In genomic region chr9:99729943-99730646, GRCm38 (mm10) we compare ENCODE assay signal across 8 mouse cellular contexts. TPM values are rescaled to one million over a fixed set of nuclear protein-coding genes. Genes with fewer than 3 reads are reported as not detected.
DNase-seq lines count a peak whose midpoint lies in the region; ATAC-seq and TF ChIP-seq lines count a peak whose summit lies in the region.

No protein-coding gene starts in this region.

- no peak overlapping the region for H3K4me2 ChIP-seq in liver, postnatal 0 days (ENCODE audit: low read depth, low read length)

- no peaks in the 10 kb centered on the region for H3K27me3 ChIP-seq in liver, postnatal 0 days (ENCODE audit: insufficient read depth, low read length)

- TF ChIP-seq CTCF in liver, postnatal 0 days (IDR thresholded peaks at IDR 0.05; ENCODE audit: low read depth), result peak; percentile 63

- 36% methylated on average over 15 of the region's 15 CpGs for WGBS in liver, postnatal 0 days (ENCODE audit: insufficient replicate concordance)

- no peaks in the 10 kb centered on the region for H3K36me3 ChIP-seq in liver, postnatal 0 days (replicated peaks; ENCODE audit: insufficient read depth, low read length)

- no peak for ATAC-seq in liver, postnatal 0 days

- no peaks in the 10 kb centered on the region for H3K4me1 ChIP-seq in liver, postnatal 0 days (ENCODE audit: insufficient read depth)

- H3K27ac ChIP-seq in liver, postnatal 0 days (ENCODE audit: low read depth), result no peak overlapping the region

- no peaks in the 10 kb centered on the region for H3K9me3 ChIP-seq in liver, postnatal 0 days (ENCODE audit: low read length)

- no peak overlapping the region for H3K9ac ChIP-seq in liver, postnatal 0 days (replicated peaks)

- H3K4me3 ChIP-seq in liver, postnatal 0 days (ENCODE audit: low read depth, low read length), result no peak overlapping the region

- DNase-seq in thymus, postnatal 0 days (ENCODE audit: low spot score), result peak; percentile 13
- DNase-seq in thymus, adult 18-20 months, result no peak
- DNase-seq in cerebellum, postnatal 25 days, result peak; percentile 36 to 72
- DNase-seq in frontal cortex, postnatal 36 days (ENCODE audit: low spot score in 2 of 2), result peak; percentile 65 to 83
- DNase-seq in kidney, postnatal 25 days, result peak; percentile 68 to 72
- DNase-seq in liver, postnatal 0 days, result peak; percentile 52
- DNase-seq in retina, postnatal 7 days (ENCODE audit: low read depth, low spot score), result peak; percentile 45
- no peak for DNase-seq in spleen, postnatal 36 days (ENCODE audit: low spot score in 2 of 2)

- no peak for TF ChIP-seq EP300 in liver, postnatal 0 days (IDR thresholded peaks at IDR 0.05; ENCODE audit: low read depth)

RNA-seq across cellular contexts. Expression of gene Cldn18, which starts 13.0 kb away (rescaled TPM):
- polyA plus RNA-seq in thymus, postnatal 0 days (2015; fragmentation: Nextera tagmentation; extraction: Ambion mirVana), result 0.03 TPM in 1 of 2 replicates, not detected in the other
- polyA plus RNA-seq in liver, postnatal 0 days (2015; fragmentation: Nextera tagmentation; extraction: Ambion mirVana), result 0.12 TPM in 1 of 2 replicates, not detected in the other

Comparison
In these comparisons a context has a peak if more than half of its experiments do, and no peak if none do; other contexts are left out.
1. DNase-seq: peak in thymus, postnatal 0 days (single experiment), cerebellum, postnatal 25 days (2 of 2), frontal cortex, postnatal 36 days (2 of 2), kidney, postnatal 25 days (2 of 2), liver, postnatal 0 days (single experiment) and retina, postnatal 7 days (single experiment); none in thymus, adult 18-20 months (0 of 2) and spleen, postnatal 36 days (0 of 2).